Mouse (Mus musculus) liver, embryonic 16.5 days (tissue): Measurements from ENCODE around the gene Hap1. TPM values are rescaled to one million over a fixed set of nuclear protein-coding genes. Genes with fewer than 3 reads are reported as not detected.

Source experiments
- ATAC-seq: fragments of 200-750 bp; cut with Nextera tagmentation; 2 replicates; pipeline ENCODE4 v1.8.0; 2017; ENCODE audit warnings: low read depth, mild to moderate bottlenecking, moderate number of reproducible peaks, moderate library complexity
- H3K27ac ChIP-seq: fragments of 300-500 bp; sonication (generic); 2 replicates; pipeline ENCODE4 v1.5.1; 2014; ENCODE audit warnings: mild to moderate bottlenecking, low read length
- H3K27me3 ChIP-seq: fragments of 300-500 bp; sonication (generic); 2 replicates; pipeline ENCODE4 v1.6.1; 2014; ENCODE audit warnings: low read depth, low read length, mixed read lengths; ENCODE audit not compliant: control insufficient read depth, insufficient read depth
- H3K36me3 ChIP-seq: fragments of 300-500 bp; sonication (generic); 2 replicates; pipeline ENCODE4 v1.6.1; 2014; ENCODE audit warnings: mild to moderate bottlenecking; ENCODE audit not compliant: control insufficient read depth, insufficient read depth
- H3K4me1 ChIP-seq: fragments of 300-500 bp; sonication (generic); 2 replicates; pipeline ENCODE4 v1.6.1; 2014; ENCODE audit warnings: low read depth, low read length, mixed read lengths; ENCODE audit not compliant: control insufficient read depth
- H3K4me2 ChIP-seq: fragments of 300-500 bp; sonication (generic); 2 replicates; pipeline ENCODE4 v1.6.1; 2014; ENCODE audit warnings: low read depth, low read length, mixed read lengths
- H3K4me3 ChIP-seq: fragments of 300-500 bp; sonication (generic); 2 replicates; pipeline ENCODE4 v1.5.1; 2014; ENCODE audit warnings: low read depth, mild to moderate bottlenecking, low read length
- H3K9ac ChIP-seq: fragments of 300-500 bp; sonication (generic); 2 replicates; pipeline ENCODE4 v1.6.1; 2014; ENCODE audit warnings: low read depth, low read length
- H3K9me3 ChIP-seq: fragments of 300-500 bp; sonication (generic); replicated peaks from 2 replicates; pipeline ENCODE4 v1.6.1; 2016; ENCODE audit warnings: low read length; ENCODE audit not compliant: control insufficient read depth
- WGBS: fragments of 180-500 bp; shearing (Covaris S2); extraction: QIAGEN DNeasy Blood & Tissue Kit; methylation state at CpG from one replicate; pipeline ENCODE4 v1.1.7; 2014; ENCODE audit not compliant: insufficient replicate concordance; 5-methylcytosine and 5-hydroxymethylcytosine counted together
- polyA plus RNA-seq: library from polyadenylated mRNA; unstranded; fragments of >200 nt; fragmentation: Nextera tagmentation; extraction: Ambion mirVana; gene quantifications from 2 replicates; pipeline ENCODE4 v1.2.1, GENCODE M21; 2015

Hap1 gene
- polyA plus RNA-seq, 1 experiment from 2014 or later, result 0.42 TPM

GRCm38 (mm10) chr11:100382682-100383081, 26.8 kb upstream of the Hap1 start:
- no peaks in the 10 kb centered on the region for H3K4me1 ChIP-seq
- no peaks in the 10 kb centered on the region for H3K27me3 ChIP-seq
- H3K27ac ChIP-seq, result no peak overlapping the region
- H3K9me3 ChIP-seq, result no peaks in the 10 kb centered on the region
- WGBS, result 69% methylated on average over 6 of the region's 6 CpGs
- no peak overlapping the region for H3K4me2 ChIP-seq
- H3K36me3 ChIP-seq, result peaks cover 3% of the 10 kb centered on the region; the same call in 1 of the 2 replicates
- H3K4me3 ChIP-seq, result no peak overlapping the region
- no peak overlapping the region for H3K9ac ChIP-seq
- ATAC-seq, result no peak

GRCm38 (mm10) chr11:100379311-100379710, 23.4 kb upstream of the Hap1 start:
- WGBS, result 69% methylated on average over 4 of the region's 4 CpGs

GRCm38 (mm10) chr11:100378446-100378845, 22.5 kb upstream of the Hap1 start:
- H3K27ac ChIP-seq, result no peak overlapping the region
- no peak overlapping the region for H3K9ac ChIP-seq
- H3K36me3 ChIP-seq, result peaks cover 7% of the 10 kb centered on the region
- H3K9me3 ChIP-seq, result no peaks in the 10 kb centered on the region
- no peak overlapping the region for H3K4me3 ChIP-seq
- no peaks in the 10 kb centered on the region for H3K27me3 ChIP-seq
- no peak for ATAC-seq
- no peaks in the 10 kb centered on the region for H3K4me1 ChIP-seq
- WGBS, result 72% methylated on average over 5 of the region's 5 CpGs
- H3K4me2 ChIP-seq, result no peak overlapping the region

More at GRCm38 (mm10) chr11:100379311-100379710, 23.4 kb upstream of the Hap1 start:
- Histone ChIP-seq H3K9ac (no peak overlapping the region), H3K36me3 (peaks cover 3% of the 10 kb centered on the region), H3K4me2 (no peak overlapping the region), H3K4me3 (no peak overlapping the region), H3K27me3 (no peaks in the 10 kb centered on the region), H3K27ac (no peak overlapping the region), H3K4me1 (no peaks in the 10 kb centered on the region), H3K9me3 (no peaks in the 10 kb centered on the region)
- ATAC-seq, result no peak

GRCm38 (mm10) chr11:100377989-100378388, 22.1 kb upstream of the Hap1 start:
- peaks cover 7% of the 10 kb centered on the region for H3K36me3 ChIP-seq

GRCm38 (mm10) chr11:100376746-100377389, 20.9 kb upstream of the Hap1 start:
- Histone ChIP-seq H3K27ac (no peak overlapping the region), H3K4me3 (no peak overlapping the region), H3K27me3 (no peaks in the 10 kb centered on the region), H3K9me3 (no peaks in the 10 kb centered on the region), H3K4me2 (no peak overlapping the region), H3K9ac (no peak overlapping the region), H3K36me3 (peaks cover 7% of the 10 kb centered on the region), H3K4me1 (no peaks in the 10 kb centered on the region)
- 78% methylated on average over 21 of the region's 21 CpGs for WGBS
- ATAC-seq, result no peak

More at GRCm38 (mm10) chr11:100377989-100378388, 22.1 kb upstream of the Hap1 start:
- Histone ChIP-seq H3K4me1 (no peaks in the 10 kb centered on the region), H3K4me3 (no peak overlapping the region), H3K27me3 (no peaks in the 10 kb centered on the region), H3K9ac (no peak overlapping the region), H3K27ac (no peak overlapping the region), H3K4me2 (no peak overlapping the region), H3K9me3 (no peaks in the 10 kb centered on the region)
- 73% methylated on average over 14 of the region's 14 CpGs for WGBS
- no peak for ATAC-seq

- no peaks in the 10 kb centered on the region for H3K9me3 ChIP-seq
- WGBS, result 52% methylated on average over 4 of the region's 4 CpGs
- H3K4me1 ChIP-seq, result no peaks in the 10 kb centered on the region
- H3K36me3 ChIP-seq, result peaks cover 7% of the 10 kb centered on the region
- no peak overlapping the region for H3K4me2 ChIP-seq
- no peak overlapping the region for H3K4me3 ChIP-seq
- no peak for ATAC-seq
- no peaks in the 10 kb centered on the region for H3K27me3 ChIP-seq
- no peak overlapping the region for H3K9ac ChIP-seq
- H3K27ac ChIP-seq, result no peak overlapping the region
Measured at GRCm38 (mm10) chr11:100376005-100376404, 20.1 kb upstream of the Hap1 start.

- no peaks in the 10 kb centered on the region for H3K9me3 ChIP-seq
- no peak for ATAC-seq
- no peak overlapping the region for H3K9ac ChIP-seq
- H3K27ac ChIP-seq, result no peak overlapping the region
- H3K27me3 ChIP-seq, result no peaks in the 10 kb centered on the region
- peaks cover 7% of the 10 kb centered on the region for H3K36me3 ChIP-seq
- no peak overlapping the region for H3K4me2 ChIP-seq
- 70% methylated on average over 9 of the region's 9 CpGs for WGBS
- no peaks in the 10 kb centered on the region for H3K4me1 ChIP-seq
- no peak overlapping the region for H3K4me3 ChIP-seq
Measured at GRCm38 (mm10) chr11:100375127-100375526, 19.2 kb upstream of the Hap1 start.

- H3K4me1 ChIP-seq, result no peaks in the 10 kb centered on the region
- ATAC-seq, result no peak
- no peak overlapping the region for H3K4me3 ChIP-seq
- 67% methylated on average over 7 of the region's 8 CpGs for WGBS
- H3K9me3 ChIP-seq, result no peaks in the 10 kb centered on the region
- peaks cover 4% of the 10 kb centered on the region for H3K36me3 ChIP-seq
- H3K27me3 ChIP-seq, result no peaks in the 10 kb centered on the region
- H3K4me2 ChIP-seq, result no peak overlapping the region
- no peak overlapping the region for H3K27ac ChIP-seq
- H3K9ac ChIP-seq, result no peak overlapping the region
Measured at GRCm38 (mm10) chr11:100371981-100372558, 16.1 kb upstream of the Hap1 start.

GRCm38 (mm10) chr11:100369822-100370221, 13.9 kb upstream of the Hap1 start:
- Histone ChIP-seq H3K4me1 (no peaks in the 10 kb centered on the region), H3K9me3 (no peaks in the 10 kb centered on the region), H3K4me3 (no peak overlapping the region), H3K27me3 (no peaks in the 10 kb centered on the region), H3K36me3 (peaks cover 4% of the 10 kb centered on the region), H3K4me2 (no peak overlapping the region), H3K27ac (no peak overlapping the region), H3K9ac (no peak overlapping the region)
- WGBS, result 29% methylated on average over 8 of the region's 8 CpGs
- ATAC-seq, result no peak
